Mouse (Mus musculus) thymus, postnatal 36 days (tissue): Measurements from ENCODE around the gene Ipo13.

Experiments used
- DNase-seq, 2 experiments: peaks; one replicate each; pipeline ENCODE4 v3.0.0; 2022; ENCODE audit warnings: mixed read lengths in 2 of 2

Gene Ipo13

GRCm38 (mm10) chr4:117914591-117915442 is at the start of gene Ipo13:
TSS of gene Ipo13 (minus strand) at chr4:117914999.
- DNase-seq: peak; percentile 92 to 94

GRCm38 (mm10) chr4:117957492-117957891 is 42.7 kb upstream of the Ipo13 start:
- DNase-seq: no peak

- DNase-seq: no peak
These were observed 32.7 kb upstream of the Ipo13 start for GRCm38 (mm10) chr4:117947493-117947892.

GRCm38 (mm10) chr4:117946639-117947305 is 32.0 kb upstream of the Ipo13 start:
- DNase-seq: no peak

GRCm38 (mm10) chr4:117943317-117943716 is 28.5 kb upstream of the Ipo13 start:
- DNase-seq: no peak

GRCm38 (mm10) chr4:117936964-117937363 is 22.2 kb upstream of the Ipo13 start:
- no peak for DNase-seq

- DNase-seq: no peak
These were observed 19.3 kb upstream of the Ipo13 start for GRCm38 (mm10) chr4:117934081-117934480.

- DNase-seq: no peak
These were observed 18.4 kb upstream of the Ipo13 start for GRCm38 (mm10) chr4:117933248-117933647.

- DNase-seq: peak in 1 of 2 experiments; percentile 12
These were observed 14.6 kb upstream of the Ipo13 start, which contains the start of gene Artn for GRCm38 (mm10) chr4:117929391-117929881. TSS of gene Artn (minus strand) at chr4:117929763.

GRCm38 (mm10) chr4:117928699-117929241 is 14.0 kb upstream of the Ipo13 start:
- no peak for DNase-seq

- peak; percentile 18 to 24 for DNase-seq
These were observed 13.4 kb upstream of the Ipo13 start for GRCm38 (mm10) chr4:117928234-117928633.

GRCm38 (mm10) chr4:117926545-117927482 is 12.0 kb upstream of the Ipo13 start:
- peak; percentile 17 to 29 for DNase-seq

GRCm38 (mm10) chr4:117924916-117925315 is 10.1 kb upstream of the Ipo13 start:
- no peak for DNase-seq

- no peak for DNase-seq
These were observed 8.7 kb upstream of the Ipo13 start for GRCm38 (mm10) chr4:117923450-117923849.

- DNase-seq: no peak
These were observed 6.6 kb upstream of the Ipo13 start for GRCm38 (mm10) chr4:117921358-117921757.

GRCm38 (mm10) chr4:117918762-117919161 is 4.0 kb upstream of the Ipo13 start:
- no peak for DNase-seq

GRCm38 (mm10) chr4:117918261-117918660 is 3.5 kb upstream of the Ipo13 start:
- DNase-seq: no peak

GRCm38 (mm10) chr4:117917847-117918246 is 3.0 kb upstream of the Ipo13 start:
- DNase-seq: no peak

GRCm38 (mm10) chr4:117917402-117917801 is 2.6 kb upstream of the Ipo13 start:
- DNase-seq: no peak

GRCm38 (mm10) chr4:117916386-117916785 is 1.6 kb upstream of the Ipo13 start:
- no peak for DNase-seq

GRCm38 (mm10) chr4:117915489-117916105 is 798 bp upstream of the Ipo13 start:
- DNase-seq: peak; percentile 16 to 20

GRCm38 (mm10) chr4:117914031-117914430 is 768 bp downstream of the Ipo13 start:
- DNase-seq: no peak
